Mouse (Mus musculus): ENCODE results near the gene Obscn. TPM values are rescaled to one million over a fixed set of nuclear protein-coding genes. Genes with fewer than 3 reads are reported as not detected.

Gene Obscn
- polyA plus RNA-seq, 1 experiment from 2014 or later, result 0.31 TPM

- DNase-seq, result no peak
- ATAC-seq, result no peak
Measured at GRCm38 (mm10) chr11:59058025-59058424, 78.2 kb downstream of the Obscn start.

DNA sequence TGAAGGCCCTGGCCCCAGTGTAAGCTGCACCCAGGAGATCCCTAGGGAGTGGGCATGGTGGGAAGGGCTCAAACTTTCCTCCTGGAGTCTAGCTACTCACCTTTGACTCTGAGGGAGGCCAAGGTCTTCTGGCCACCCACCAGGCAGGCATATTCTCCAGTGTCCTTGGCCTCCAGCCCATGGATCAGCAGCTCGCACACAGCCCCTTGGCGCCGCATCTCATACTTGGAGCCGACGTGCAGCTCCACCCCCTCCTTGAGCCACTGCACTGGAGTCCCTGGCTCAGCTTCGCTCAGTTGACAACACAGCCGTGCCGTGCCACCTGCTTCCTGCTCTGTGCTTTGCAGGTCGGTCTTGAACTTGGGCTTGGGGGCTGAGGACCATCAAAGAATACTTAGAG is 85.2 kb downstream of the Obscn start:
- Histone ChIP-seq H3K9ac (replicated peaks) (no peak overlapping the region), H3K9me3 (ENCODE audit: low read length) (no peaks in the 10 kb centered on the region), H3K27ac (ENCODE audit: low read depth) (no peak overlapping the region), H3K4me2 (ENCODE audit: low read depth, low read length) (no peak overlapping the region), H3K4me1 (ENCODE audit: insufficient read depth) (no peaks in the 10 kb centered on the region), H3K27me3 (ENCODE audit: insufficient read depth, low read length) (no peaks in the 10 kb centered on the region), H3K4me3 (ENCODE audit: low read depth, low read length) (no peak overlapping the region), H3K36me3 (replicated peaks; ENCODE audit: insufficient read depth, low read length) (no peaks in the 10 kb centered on the region)
- DNase-seq, result no peak
- no peak for TF ChIP-seq EP300 (IDR thresholded peaks at IDR 0.05; ENCODE audit: low read depth)
- TF ChIP-seq CTCF (IDR thresholded peaks at IDR 0.05; ENCODE audit: low read depth), result no peak
- WGBS (ENCODE audit: insufficient replicate concordance), result 74% methylated on average over 9 of the region's 9 CpGs
- no peak for ATAC-seq

More at GRCm38 (mm10) chr11:59058025-59058424, 78.2 kb downstream of the Obscn start:
- TF ChIP-seq CTCF (IDR thresholded peaks at IDR 0.05; ENCODE audit: low read depth), result no peak
- TF ChIP-seq EP300 (IDR thresholded peaks at IDR 0.05; ENCODE audit: low read depth), result no peak
- Histone ChIP-seq H3K9me3 (ENCODE audit: low read length) (no peaks in the 10 kb centered on the region), H3K4me2 (ENCODE audit: low read depth, low read length) (no peak overlapping the region), H3K9ac (replicated peaks) (no peak overlapping the region), H3K4me1 (ENCODE audit: insufficient read depth) (no peaks in the 10 kb centered on the region), H3K36me3 (replicated peaks; ENCODE audit: insufficient read depth, low read length) (no peaks in the 10 kb centered on the region), H3K27me3 (ENCODE audit: insufficient read depth, low read length) (no peaks in the 10 kb centered on the region), H3K27ac (ENCODE audit: low read depth) (no peak overlapping the region), H3K4me3 (ENCODE audit: low read depth, low read length) (no peak overlapping the region)
- WGBS (ENCODE audit: insufficient replicate concordance), result 52% methylated on average over 3 of the region's 3 CpGs

- no peaks in the 10 kb centered on the region for H3K36me3 ChIP-seq (replicated peaks; ENCODE audit: insufficient read depth, low read length)
- H3K4me1 ChIP-seq (ENCODE audit: insufficient read depth), result no peaks in the 10 kb centered on the region
- H3K4me2 ChIP-seq (ENCODE audit: low read depth, low read length), result no peak overlapping the region
- ATAC-seq, result no peak
- H3K27ac ChIP-seq (ENCODE audit: low read depth), result no peak overlapping the region
- WGBS (ENCODE audit: insufficient replicate concordance), result 85% methylated on average over 15 of the region's 15 CpGs
- TF ChIP-seq EP300 (IDR thresholded peaks at IDR 0.05; ENCODE audit: low read depth), result no peak
- TF ChIP-seq CTCF (IDR thresholded peaks at IDR 0.05; ENCODE audit: low read depth), result no peak
- H3K27me3 ChIP-seq (ENCODE audit: insufficient read depth, low read length), result no peaks in the 10 kb centered on the region
- DNase-seq, result no peak
- no peak overlapping the region for H3K4me3 ChIP-seq (ENCODE audit: low read depth, low read length)
- no peaks in the 10 kb centered on the region for H3K9me3 ChIP-seq (ENCODE audit: low read length)
- no peak overlapping the region for H3K9ac ChIP-seq (replicated peaks)
Measured at GRCm38 (mm10) chr11:59044703-59045330, 91.4 kb downstream of the Obscn start.

DNA sequence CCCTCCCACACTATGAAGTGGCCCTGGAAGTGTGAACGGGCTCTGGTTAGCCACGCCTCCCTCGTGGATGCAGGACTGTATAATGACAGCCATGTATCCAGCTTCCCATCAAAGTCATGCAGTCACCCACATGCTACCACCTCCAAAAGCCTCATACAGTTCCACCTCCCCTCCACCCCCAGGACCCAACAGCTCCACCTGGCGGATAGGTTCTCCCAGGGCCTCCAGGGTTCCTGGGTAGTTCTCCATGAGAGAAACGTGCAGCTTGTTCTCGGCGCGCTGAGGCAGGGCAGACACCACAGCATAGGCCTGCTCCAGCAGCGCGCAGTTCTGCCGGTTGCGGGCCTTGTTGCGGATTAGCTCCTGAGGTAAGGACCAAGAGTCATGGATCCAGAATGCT is 107.2 kb downstream of the Obscn start:
- H3K4me2 ChIP-seq (ENCODE audit: low read depth, low read length), result no peak overlapping the region

DNA sequence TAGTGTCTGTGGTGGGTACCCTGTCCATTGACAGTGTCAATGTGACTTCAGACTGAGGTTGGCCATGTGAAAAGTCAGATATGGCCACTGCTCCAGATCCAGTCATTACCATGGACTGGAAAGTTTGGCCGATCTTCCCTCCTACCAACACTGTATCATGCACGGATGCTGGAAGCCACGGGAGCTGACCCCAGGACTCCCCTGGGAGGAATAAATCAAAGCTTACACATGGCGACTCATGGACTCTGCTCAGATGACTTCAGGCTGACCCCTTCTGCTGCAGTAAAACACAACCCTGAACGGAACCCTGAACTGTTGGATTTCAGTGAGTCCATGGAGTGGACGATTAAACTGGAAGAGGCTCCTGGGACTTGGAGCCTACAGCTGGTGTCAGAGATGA is 109.8 kb downstream of the Obscn start:
- TF ChIP-seq CTCF (IDR thresholded peaks at IDR 0.05; ENCODE audit: low read depth) (no peak), EP300 (IDR thresholded peaks at IDR 0.05; ENCODE audit: low read depth) (no peak)
- H3K4me3 ChIP-seq (ENCODE audit: low read depth, low read length), result no peak overlapping the region
- H3K9me3 ChIP-seq (ENCODE audit: low read length), result no peaks in the 10 kb centered on the region
- H3K4me1 ChIP-seq (ENCODE audit: insufficient read depth), result no peaks in the 10 kb centered on the region
- 66% methylated on average over 6 of the region's 6 CpGs for WGBS (ENCODE audit: insufficient replicate concordance)
- ATAC-seq (no peak), DNase-seq (no peak)
- H3K9ac ChIP-seq (replicated peaks), result no peak overlapping the region
- H3K27ac ChIP-seq (ENCODE audit: low read depth), result no peak overlapping the region
- H3K27me3 ChIP-seq (ENCODE audit: insufficient read depth, low read length), result no peaks in the 10 kb centered on the region
- H3K4me2 ChIP-seq (ENCODE audit: low read depth, low read length), result no peak overlapping the region
- no peaks in the 10 kb centered on the region for H3K36me3 ChIP-seq (replicated peaks; ENCODE audit: insufficient read depth, low read length)

More for the DNA sequence above, 107.2 kb downstream of the Obscn start:
- 83% methylated on average over 13 of the region's 13 CpGs for WGBS (ENCODE audit: insufficient replicate concordance)
- Histone ChIP-seq H3K4me1 (ENCODE audit: insufficient read depth) (no peaks in the 10 kb centered on the region), H3K27me3 (ENCODE audit: insufficient read depth, low read length) (no peaks in the 10 kb centered on the region), H3K9ac (replicated peaks) (no peak overlapping the region), H3K27ac (ENCODE audit: low read depth) (no peak overlapping the region), H3K9me3 (ENCODE audit: low read length) (no peaks in the 10 kb centered on the region), H3K4me3 (ENCODE audit: low read depth, low read length) (no peak overlapping the region), H3K36me3 (replicated peaks; ENCODE audit: insufficient read depth, low read length) (no peaks in the 10 kb centered on the region)
- DNase-seq (no peak), ATAC-seq (no peak)
- TF ChIP-seq CTCF (IDR thresholded peaks at IDR 0.05; ENCODE audit: low read depth) (peak; percentile 24; the same call in 1 of the 2 replicates), EP300 (IDR thresholded peaks at IDR 0.05; ENCODE audit: low read depth) (no peak)

- WGBS (ENCODE audit: insufficient replicate concordance), result 29% methylated on average over 9 of the region's 9 CpGs
- Histone ChIP-seq H3K4me3 (ENCODE audit: low read depth, low read length) (no peak overlapping the region), H3K27me3 (ENCODE audit: insufficient read depth, low read length) (no peaks in the 10 kb centered on the region), H3K9ac (replicated peaks) (no peak overlapping the region), H3K4me1 (ENCODE audit: insufficient read depth) (no peaks in the 10 kb centered on the region), H3K27ac (ENCODE audit: low read depth) (no peak overlapping the region), H3K9me3 (ENCODE audit: low read length) (no peaks in the 10 kb centered on the region), H3K36me3 (replicated peaks; ENCODE audit: insufficient read depth, low read length) (no peaks in the 10 kb centered on the region), H3K4me2 (ENCODE audit: low read depth, low read length) (no peak overlapping the region)
- DNase-seq (peak; percentile 55), ATAC-seq (no peak)
- no peak for TF ChIP-seq EP300 (IDR thresholded peaks at IDR 0.05; ENCODE audit: low read depth)
- peak; percentile 63 for TF ChIP-seq CTCF (IDR thresholded peaks at IDR 0.05; ENCODE audit: low read depth)
Measured at GRCm38 (mm10) chr11:59015052-59015451, 121.2 kb downstream of the Obscn start.

Data from liver, postnatal 0 days (tissue).